Mouse (Mus musculus): ENCODE data around the gene Glrx2.
A peak's percentile ranks its signal among the peaks of the same experiment; 100 is the strongest.
"Not testable (repeated sequence)": the region's sequence is repeated elsewhere in the genome, so short reads cannot be mapped to it uniquely, and the experiment has no call there.

Glrx2 gene

GRCm38 (mm10) chr1:143716038-143716437 lies at the start of gene Glrx2:
Gene Glrx2, plus strand, starts transcription at chr1:143716338.
- DNase-seq, result not testable (repeated sequence)

- DNase-seq, result no peak
These were observed 40.3 kb upstream of the Glrx2 start for GRCm38 (mm10) chr1:143675734-143676361.

- no peak for DNase-seq
These were observed 35.0 kb upstream of the Glrx2 start for GRCm38 (mm10) chr1:143681108-143681507.

- no peak for DNase-seq
These were observed 31.3 kb upstream of the Glrx2 start for GRCm38 (mm10) chr1:143684849-143685248.

GRCm38 (mm10) chr1:143701736-143702135 lies 14.4 kb upstream of the Glrx2 start:
- no peak for DNase-seq

- DNase-seq, result peak in 1 of 2 experiments; percentile 33
These were observed 13.9 kb upstream of the Glrx2 start for GRCm38 (mm10) chr1:143702141-143702740.

GRCm38 (mm10) chr1:143702741-143703262 lies 13.3 kb upstream of the Glrx2 start, which contains the start of gene Cdc73:
Gene Cdc73, minus strand, starts transcription at chr1:143702893.
- DNase-seq, result peak; percentile 92 to 95

GRCm38 (mm10) chr1:143707006-143707405 lies 9.1 kb upstream of the Glrx2 start:
- no peak for DNase-seq

- DNase-seq, result no peak
These were observed 7.8 kb upstream of the Glrx2 start for GRCm38 (mm10) chr1:143708361-143708760.

- no peak for DNase-seq
These were observed 6.0 kb upstream of the Glrx2 start for GRCm38 (mm10) chr1:143709966-143710626.

GRCm38 (mm10) chr1:143710627-143710976 lies 5.5 kb upstream of the Glrx2 start:
- no peak for DNase-seq

GRCm38 (mm10) chr1:143724456-143725064 lies 8.4 kb downstream of the Glrx2 start:
- no peak for DNase-seq

- DNase-seq, result no peak
These were observed 11.7 kb downstream of the Glrx2 start for GRCm38 (mm10) chr1:143727701-143728445.

GRCm38 (mm10) chr1:143730899-143731298 lies 14.8 kb downstream of the Glrx2 start:
- peak; percentile 10 to 26 for DNase-seq

GRCm38 (mm10) chr1:143731691-143732090 lies 15.6 kb downstream of the Glrx2 start:
- no peak for DNase-seq

GRCm38 (mm10) chr1:143733914-143734410 lies 17.8 kb downstream of the Glrx2 start:
- no peak for DNase-seq

- DNase-seq, result no peak
These were observed 22.7 kb downstream of the Glrx2 start for GRCm38 (mm10) chr1:143738811-143739210.

GRCm38 (mm10) chr1:143739361-143740350 lies 23.5 kb downstream of the Glrx2 start:
- DNase-seq, result peak; percentile 90 to 93

GRCm38 (mm10) chr1:143740581-143740980 lies 24.4 kb downstream of the Glrx2 start:
- no peak for DNase-seq

- no peak for DNase-seq
These were observed 25.2 kb downstream of the Glrx2 start for GRCm38 (mm10) chr1:143741331-143741730.

GRCm38 (mm10) chr1:143742186-143742585 lies 26.0 kb downstream of the Glrx2 start:
- DNase-seq, result no peak
